Mouse (Mus musculus) kidney, embryonic 15.5 days (tissue): Measurements from ENCODE around the gene Smo. TPM values are rescaled to one million over a fixed set of nuclear protein-coding genes. Genes with fewer than 3 reads are reported as not detected.

Experiments
- ATAC-seq: fragments of 200-750 bp; cut with Nextera tagmentation; replicated peaks from 2 replicates; pipeline ENCODE4 v1.8.0; 2017; ENCODE audit warnings: moderate TSS enrichment; ENCODE audit not compliant: low FRiP score
- H3K27ac ChIP-seq: fragments of 300-500 bp; sonication (generic); 2 replicates; pipeline ENCODE4 v1.5.1; 2015; ENCODE audit warnings: mild to moderate bottlenecking, inconsistent platforms
- H3K27me3 ChIP-seq: fragments of 300-500 bp; sonication (generic); 2 replicates; pipeline ENCODE4 v1.6.1; 2015; ENCODE audit warnings: inconsistent platforms
- H3K36me3 ChIP-seq: fragments of 300-500 bp; sonication (generic); 2 replicates; pipeline ENCODE4 v1.6.1; 2015; ENCODE audit warnings: inconsistent platforms
- H3K4me1 ChIP-seq: fragments of 300-500 bp; sonication (generic); 2 replicates; pipeline ENCODE4 v1.6.1; 2015; ENCODE audit warnings: inconsistent platforms
- H3K4me2 ChIP-seq: fragments of 300-500 bp; sonication (generic); 2 replicates; pipeline ENCODE4 v1.6.1; 2015; ENCODE audit warnings: moderate library complexity, mild to moderate bottlenecking, inconsistent platforms
- H3K4me3 ChIP-seq: fragments of 300-500 bp; sonication (generic); replicated peaks from 2 replicates; pipeline ENCODE4 v1.5.1; 2015; ENCODE audit warnings: mild to moderate bottlenecking, inconsistent platforms
- H3K9ac ChIP-seq: fragments of 300-500 bp; sonication (generic); 2 replicates; pipeline ENCODE4 v1.6.1; 2015; ENCODE audit warnings: mild to moderate bottlenecking, inconsistent platforms
- H3K9me3 ChIP-seq: fragments of 300-500 bp; sonication (generic); replicated peaks from 2 replicates; pipeline ENCODE4 v1.6.1; 2016; ENCODE audit warnings: inconsistent platforms
- WGBS: fragments of 180-500 bp; shearing (Covaris S2); methylation state at CpG from one replicate; pipeline ENCODE4 v1.1.7; 2015; ENCODE audit warnings: mixed read lengths; 5-methylcytosine and 5-hydroxymethylcytosine counted together
- polyA plus RNA-seq: library from polyadenylated mRNA; unstranded; fragments of >200 nt; fragmentation: Nextera tagmentation; extraction: Ambion mirVana; gene quantifications from 2 replicates; pipeline ENCODE4 v1.2.1, GENCODE M21; 2015

The Smo gene
- polyA plus RNA-seq = 50.7 and 55.0 TPM in 2 replicates

DNA sequence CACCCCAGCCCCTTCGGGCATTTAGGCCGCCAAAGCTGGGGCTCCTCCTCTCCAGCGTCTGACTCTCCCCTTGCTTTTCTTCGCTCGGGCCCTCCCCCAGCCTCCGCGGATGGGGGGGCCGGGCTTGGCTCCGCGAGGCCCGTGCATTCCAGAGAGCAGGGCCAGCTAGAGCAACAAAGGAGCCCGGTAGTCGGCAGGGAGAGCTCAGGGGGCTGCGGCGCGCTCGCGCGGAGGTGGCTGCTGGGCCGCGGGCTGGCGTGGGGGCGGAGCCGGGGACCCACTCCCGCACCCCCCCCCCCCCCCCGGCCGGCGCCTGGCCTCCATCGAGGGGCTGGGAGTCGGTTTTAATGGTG is at the start of gene Smo:
Gene Smo, plus strand, starts transcription at position 168 of the 353 bp plus-strand sequence.
- ATAC-seq = peak; percentile 98
- H3K4me2 ChIP-seq = peak within 1 kb of the TSS; percentile 76

DNA sequence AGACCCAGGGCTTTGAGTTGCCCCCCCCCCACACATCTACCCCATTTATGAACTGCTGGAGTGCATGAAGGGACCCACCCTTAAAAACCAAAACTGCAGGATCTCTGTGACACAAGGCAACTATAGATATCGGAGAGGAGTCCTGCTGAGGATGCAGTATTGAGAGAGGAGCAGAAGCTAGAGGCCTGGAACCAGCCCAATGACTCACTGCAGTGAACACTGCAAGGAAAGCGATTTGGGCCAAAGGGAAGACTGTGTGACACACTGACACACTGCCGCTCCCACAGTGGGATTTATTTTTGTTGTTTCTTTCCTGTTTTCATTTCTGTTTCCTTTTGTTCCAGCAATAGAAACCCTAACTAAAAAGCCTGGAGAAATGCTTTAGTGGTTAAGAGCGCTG is 49.4 kb upstream of the Smo start:
- WGBS = 72% methylated on average over 4 of the region's 4 CpGs
- ATAC-seq = no peak

More for the DNA sequence above, at the start of gene Smo:
- Histone ChIP-seq H3K9ac (peak within 1 kb of the TSS; percentile 99), H3K27ac (peak within 1 kb of the TSS; percentile 94), H3K27me3 (no peaks in the 10 kb centered on the region), H3K4me1 (peaks cover 29% of the 10 kb centered on the region), H3K36me3 (peaks cover 11% of the 10 kb centered on the region), H3K9me3 (no peaks in the 10 kb centered on the region), H3K4me3 (peak within 1 kb of the TSS; percentile 91)
- WGBS = under 1% methylated on average over 26 of the region's 30 CpGs

DNA sequence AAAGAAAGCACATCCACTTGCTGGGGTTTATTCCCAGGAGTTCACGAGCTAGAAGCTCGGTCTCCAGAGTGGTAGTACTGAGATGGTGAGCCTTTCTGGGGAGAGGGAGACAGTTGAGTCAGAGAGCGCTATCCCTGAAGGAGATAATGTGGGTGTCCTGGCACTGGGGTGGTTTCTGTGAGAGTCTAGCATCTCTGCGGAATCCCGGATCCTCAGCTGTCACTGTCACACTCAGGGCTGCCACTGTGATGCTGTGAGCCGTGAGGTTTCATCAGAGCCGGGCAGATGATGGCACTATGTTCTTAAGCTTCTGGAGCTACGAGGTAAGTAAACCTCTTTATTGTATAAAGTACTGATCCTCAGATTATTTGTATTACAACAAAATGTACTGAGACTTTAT is 45.8 kb upstream of the Smo start:
- H3K27ac ChIP-seq = no peak overlapping the region
- WGBS = 80% methylated on average over 8 of the region's 8 CpGs
- ATAC-seq = no peak
- H3K4me1 ChIP-seq = peaks cover 15% of the 10 kb centered on the region
- H3K9me3 ChIP-seq = no peaks in the 10 kb centered on the region
- no peak overlapping the region for H3K9ac ChIP-seq
- no peaks in the 10 kb centered on the region for H3K36me3 ChIP-seq
- H3K4me3 ChIP-seq = no peak overlapping the region
- H3K27me3 ChIP-seq = peaks cover 28% of the 10 kb centered on the region
- H3K4me2 ChIP-seq = no peak overlapping the region

More for the DNA sequence above, 49.4 kb upstream of the Smo start:
- Histone ChIP-seq H3K4me1 (peaks cover 8% of the 10 kb centered on the region; the same call in 1 of the 2 replicates), H3K27ac (no peak overlapping the region), H3K36me3 (no peaks in the 10 kb centered on the region), H3K27me3 (peaks cover 4% of the 10 kb centered on the region), H3K4me2 (no peak overlapping the region), H3K9me3 (no peaks in the 10 kb centered on the region), H3K9ac (no peak overlapping the region), H3K4me3 (no peak overlapping the region)

DNA sequence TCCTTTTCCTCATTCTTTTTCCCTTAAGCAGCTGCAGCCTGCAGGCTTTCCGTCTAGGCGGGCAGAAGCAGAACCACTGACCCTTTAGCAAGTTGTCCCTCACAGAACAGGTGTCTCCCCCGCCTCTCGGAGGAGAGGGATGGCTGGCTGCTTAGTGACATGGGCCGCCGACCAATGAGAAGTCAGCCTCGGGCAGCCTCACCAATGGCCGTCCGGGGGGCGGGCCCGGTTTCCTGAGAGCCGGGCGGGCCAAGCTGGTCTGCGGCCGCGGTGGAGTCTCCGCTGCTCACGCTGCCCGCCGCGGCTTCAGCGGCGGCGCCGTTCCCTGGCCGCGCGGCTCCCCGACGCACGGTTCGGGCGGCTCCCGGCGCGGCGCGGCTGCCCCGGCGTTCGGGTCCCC is 41.4 kb upstream of the Smo start, which contains the start of gene Tspan33:
Gene Tspan33, plus strand, starts transcription at position 270 of the 400 bp plus-strand sequence.
- Histone ChIP-seq H3K27me3 (peaks cover 39% of the 10 kb centered on the region), H3K9me3 (no peaks in the 10 kb centered on the region), H3K4me3 (peak within 1 kb of the TSS; percentile 76), H3K9ac (peak within 1 kb of the TSS; percentile 80), H3K27ac (peak within 1 kb of the TSS; percentile 69), H3K4me1 (peaks cover 19% of the 10 kb centered on the region), H3K36me3 (no peaks in the 10 kb centered on the region), H3K4me2 (peak within 1 kb of the TSS; percentile 88)
- ATAC-seq = peak; percentile 97
- under 1% methylated on average over 33 of the region's 41 CpGs for WGBS

DNA sequence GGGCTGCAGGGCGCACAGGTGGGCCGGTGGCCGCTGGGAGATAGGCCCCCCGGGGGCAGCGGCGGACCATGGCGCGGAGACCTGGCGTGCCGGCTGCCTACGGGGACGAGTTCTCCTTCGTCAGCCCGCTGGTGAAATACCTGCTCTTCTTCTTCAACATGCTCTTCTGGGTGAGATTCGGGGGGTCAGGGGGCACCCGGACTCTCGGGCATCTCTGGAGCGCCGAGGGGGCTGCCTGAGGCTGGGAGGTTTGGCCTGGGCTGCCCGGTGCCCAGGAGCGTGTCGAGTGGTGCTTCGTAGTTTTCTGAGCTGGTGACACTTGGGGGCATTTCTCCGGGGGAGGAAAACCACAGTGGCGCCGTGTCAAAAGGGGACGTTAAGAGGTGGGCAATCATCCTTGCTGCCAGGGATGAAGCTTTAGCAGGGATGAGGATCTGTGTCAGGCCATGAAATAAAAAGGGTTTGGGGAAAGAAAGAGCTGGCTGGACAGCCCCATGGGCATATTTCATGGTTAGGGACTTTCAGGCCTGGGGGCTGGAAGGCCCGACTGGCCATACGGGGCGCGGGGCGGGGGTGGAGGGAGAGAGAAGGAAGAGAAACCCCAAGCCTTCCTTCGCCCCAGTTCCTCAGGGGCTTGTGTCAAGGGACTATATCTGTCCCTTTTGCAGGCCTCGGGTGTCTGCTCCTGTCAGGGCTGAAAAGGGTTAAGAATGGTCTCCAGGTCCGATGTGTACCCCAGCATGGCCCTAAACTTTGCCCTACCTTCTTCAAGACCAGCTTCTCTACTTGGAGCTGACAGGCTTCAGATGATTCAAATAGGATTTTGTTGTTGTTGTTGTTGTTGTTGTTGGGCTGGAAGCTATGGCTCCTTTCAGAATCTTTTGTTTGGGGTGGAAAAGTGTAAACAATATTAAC is 40.7 kb upstream of the Smo start:
- peak overlapping the region; percentile 80 for H3K9ac ChIP-seq
- 7% methylated on average over 35 of the region's 35 CpGs for WGBS
- peak overlapping the region; percentile 69 for H3K27ac ChIP-seq

DNA sequence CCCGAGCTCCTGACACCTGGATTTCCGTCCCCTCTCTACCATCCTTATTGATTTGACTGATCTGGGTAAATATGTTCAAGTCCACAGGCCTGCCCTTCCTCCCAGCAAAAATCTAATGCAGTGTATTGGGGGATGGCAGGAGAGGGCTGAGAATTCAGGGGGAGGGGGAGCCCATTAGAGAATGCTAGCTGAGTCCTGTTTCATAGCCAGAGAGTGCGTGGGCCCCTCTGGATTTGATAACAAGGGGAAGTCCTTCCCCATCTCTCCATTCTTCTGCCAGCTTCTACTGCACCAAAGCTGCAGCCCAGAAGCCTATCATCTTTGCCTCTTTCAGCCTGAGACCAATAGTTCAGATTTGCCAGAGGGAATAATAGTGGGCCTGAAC is 40.0 kb upstream of the Smo start:
- H3K4me2 ChIP-seq = peak overlapping the region; percentile 88
- H3K27ac ChIP-seq = no peak overlapping the region
- peak overlapping the region; percentile 80; the same call in 1 of the 2 replicates for H3K9ac ChIP-seq
- no peaks in the 10 kb centered on the region for H3K9me3 ChIP-seq
- 67% methylated on average over 3 of the region's 3 CpGs for WGBS
- no peak for ATAC-seq
- H3K4me3 ChIP-seq = peak overlapping the region; percentile 76
- H3K36me3 ChIP-seq = no peaks in the 10 kb centered on the region
- H3K27me3 ChIP-seq = peaks cover 35% of the 10 kb centered on the region
- H3K4me1 ChIP-seq = peaks cover 19% of the 10 kb centered on the region

More for the DNA sequence above, 40.7 kb upstream of the Smo start:
- Histone ChIP-seq H3K36me3 (no peaks in the 10 kb centered on the region), H3K9me3 (no peaks in the 10 kb centered on the region), H3K4me1 (peaks cover 19% of the 10 kb centered on the region), H3K27me3 (peaks cover 39% of the 10 kb centered on the region), H3K4me3 (peak overlapping the region; percentile 76), H3K4me2 (peak overlapping the region; percentile 88)
- ATAC-seq = peak; percentile 24; the same call in 1 of the 2 replicates

DNA sequence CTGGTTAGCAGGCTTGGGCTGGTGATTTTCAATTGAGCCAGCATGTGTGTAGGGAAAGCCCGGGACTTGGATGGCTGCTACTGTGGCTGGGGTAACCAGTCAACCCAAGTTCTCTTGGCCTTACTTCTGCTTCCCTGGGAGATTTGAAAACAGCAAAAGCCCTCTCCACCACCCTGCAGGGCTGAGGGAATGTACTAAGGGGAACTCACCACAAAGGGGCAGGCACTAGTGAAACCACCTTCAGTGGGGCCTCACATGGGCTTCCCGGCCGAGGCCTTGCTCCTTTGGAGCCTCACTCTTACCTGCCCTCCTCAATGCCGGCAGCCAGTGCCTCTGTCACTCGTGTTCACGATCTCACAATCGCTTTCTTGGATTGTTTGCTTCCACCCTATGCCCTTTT is 39.3 kb upstream of the Smo start:
- H3K4me3 ChIP-seq = peak overlapping the region; percentile 76; the same call in 1 of the 2 replicates
- WGBS = 68% methylated on average over 7 of the region's 7 CpGs
- no peak overlapping the region for H3K4me2 ChIP-seq
- no peak for ATAC-seq
- no peak overlapping the region for H3K9ac ChIP-seq
- H3K27me3 ChIP-seq = peaks cover 34% of the 10 kb centered on the region
- H3K36me3 ChIP-seq = no peaks in the 10 kb centered on the region
- no peak overlapping the region for H3K27ac ChIP-seq
- peaks cover 19% of the 10 kb centered on the region for H3K4me1 ChIP-seq
- H3K9me3 ChIP-seq = no peaks in the 10 kb centered on the region

DNA sequence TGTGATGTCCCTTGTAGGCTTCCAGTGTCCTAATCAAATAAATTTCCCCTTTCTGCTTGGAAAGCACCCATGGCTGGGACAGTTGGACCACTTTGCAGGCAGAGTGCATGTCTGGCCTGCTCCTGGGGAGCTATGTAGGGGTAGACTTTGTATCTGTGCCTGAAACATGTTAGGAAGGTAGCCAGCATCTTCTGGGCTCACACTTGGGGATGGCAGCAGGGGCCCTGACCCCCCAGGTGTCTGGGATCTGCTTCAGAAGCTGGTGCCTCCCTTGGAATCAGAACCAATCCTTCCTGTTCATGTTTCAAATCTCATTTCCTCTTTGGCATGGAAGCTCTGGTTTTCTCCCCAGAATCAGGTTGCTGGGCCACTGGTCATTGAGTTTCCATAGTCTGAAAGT is 38.2 kb upstream of the Smo start:
- ATAC-seq = no peak
- Histone ChIP-seq H3K9me3 (no peaks in the 10 kb centered on the region), H3K4me3 (no peak overlapping the region), H3K4me2 (no peak overlapping the region), H3K36me3 (no peaks in the 10 kb centered on the region), H3K27ac (no peak overlapping the region), H3K4me1 (peaks cover 19% of the 10 kb centered on the region), H3K9ac (no peak overlapping the region), H3K27me3 (peaks cover 22% of the 10 kb centered on the region)

DNA sequence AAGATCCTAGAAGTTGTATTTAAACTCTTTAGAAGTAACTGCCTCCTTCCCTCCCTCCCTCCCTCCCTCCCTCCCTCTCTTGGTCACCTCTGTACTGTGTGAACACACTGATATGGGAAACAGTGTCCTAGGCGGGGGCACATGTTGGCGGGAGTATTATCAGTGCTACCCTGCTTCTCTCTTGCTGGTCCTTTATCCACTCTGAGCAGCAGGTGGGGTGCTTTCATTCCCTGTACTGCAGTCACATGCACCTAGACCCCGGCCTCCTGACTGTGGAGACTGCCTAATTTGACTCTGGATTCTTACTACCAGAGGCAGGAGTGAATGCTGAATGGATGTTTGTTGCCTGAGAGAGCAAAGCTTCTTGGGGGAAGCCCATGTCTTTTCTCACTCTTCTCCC is 37.8 kb upstream of the Smo start:
- no peak overlapping the region for H3K4me2 ChIP-seq
- H3K36me3 ChIP-seq = no peaks in the 10 kb centered on the region
- H3K9me3 ChIP-seq = no peaks in the 10 kb centered on the region
- peaks cover 19% of the 10 kb centered on the region for H3K4me1 ChIP-seq
- H3K9ac ChIP-seq = no peak overlapping the region
- peak; percentile 54 for ATAC-seq
- peaks cover 20% of the 10 kb centered on the region for H3K27me3 ChIP-seq
- H3K27ac ChIP-seq = no peak overlapping the region
- no peak overlapping the region for H3K4me3 ChIP-seq
- WGBS = 51% methylated on average over 3 of the region's 3 CpGs

DNA sequence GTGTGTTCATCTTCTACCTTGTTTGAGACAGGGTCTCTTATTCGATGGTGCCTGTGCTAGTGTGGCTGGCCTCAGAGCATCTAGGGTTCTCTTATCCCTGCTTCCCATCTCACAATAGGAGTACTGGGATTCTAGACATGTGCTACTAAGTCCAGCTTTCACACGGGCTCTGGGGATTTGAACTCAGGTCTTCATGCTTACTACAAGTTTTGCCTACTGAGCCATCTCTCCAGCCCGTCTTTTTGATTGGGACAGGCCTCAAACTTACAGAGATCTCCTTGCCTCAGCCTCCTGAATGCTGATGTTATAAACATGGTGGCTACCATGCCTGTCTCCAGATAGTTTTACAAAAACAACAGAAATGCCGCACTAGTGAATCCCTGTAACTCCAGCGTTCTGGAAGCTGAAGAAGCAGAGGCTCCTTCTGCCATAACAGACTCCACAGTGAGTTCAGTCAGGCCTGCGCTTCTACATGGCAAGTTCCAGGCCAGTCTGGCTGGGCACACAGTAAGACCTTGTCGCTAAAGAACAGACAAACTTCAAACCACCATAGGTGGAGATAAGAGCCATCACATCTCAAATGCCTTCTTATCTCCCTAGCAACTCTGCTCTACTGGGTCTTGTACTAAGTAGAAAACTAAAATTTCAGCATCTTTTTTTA is 36.1 kb upstream of the Smo start:
- H3K27ac ChIP-seq = no peak overlapping the region
- H3K36me3 ChIP-seq = no peaks in the 10 kb centered on the region
- no peaks in the 10 kb centered on the region for H3K9me3 ChIP-seq
- peaks cover 13% of the 10 kb centered on the region for H3K4me1 ChIP-seq
- H3K27me3 ChIP-seq = peaks cover 11% of the 10 kb centered on the region
- ATAC-seq = no peak
- H3K4me3 ChIP-seq = no peak overlapping the region
- WGBS = 85% methylated on average over 7 of the region's 7 CpGs
- no peak overlapping the region for H3K9ac ChIP-seq
- H3K4me2 ChIP-seq = no peak overlapping the region

DNA sequence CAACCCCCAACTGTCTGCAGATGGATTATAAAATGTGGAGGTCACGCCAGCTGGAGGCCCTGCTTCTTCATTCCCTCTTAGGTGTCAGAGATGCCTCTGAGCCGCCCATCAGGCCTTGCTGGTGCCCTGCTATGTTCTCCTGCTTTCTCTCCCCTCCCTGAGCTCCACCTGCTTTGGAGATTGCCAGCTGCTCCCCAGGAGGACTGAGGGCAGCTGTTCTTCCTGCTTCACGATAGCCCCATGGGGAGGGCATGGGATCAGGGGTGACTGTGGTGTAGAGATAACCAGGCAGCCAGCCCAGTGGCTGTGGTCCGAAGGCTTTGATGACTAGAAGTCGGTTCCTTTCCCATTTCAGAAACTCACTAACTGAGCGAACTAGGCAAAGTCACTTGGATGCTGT is 34.3 kb upstream of the Smo start:
- H3K4me2 ChIP-seq = no peak overlapping the region
- H3K4me1 ChIP-seq = no peaks in the 10 kb centered on the region
- H3K27ac ChIP-seq = no peak overlapping the region
- no peaks in the 10 kb centered on the region for H3K36me3 ChIP-seq
- no peaks in the 10 kb centered on the region for H3K9me3 ChIP-seq
- H3K27me3 ChIP-seq = no peaks in the 10 kb centered on the region
- H3K4me3 ChIP-seq = no peak overlapping the region
- no peak overlapping the region for H3K9ac ChIP-seq
- 64% methylated on average over 6 of the region's 6 CpGs for WGBS
- peak; percentile 78 for ATAC-seq

DNA sequence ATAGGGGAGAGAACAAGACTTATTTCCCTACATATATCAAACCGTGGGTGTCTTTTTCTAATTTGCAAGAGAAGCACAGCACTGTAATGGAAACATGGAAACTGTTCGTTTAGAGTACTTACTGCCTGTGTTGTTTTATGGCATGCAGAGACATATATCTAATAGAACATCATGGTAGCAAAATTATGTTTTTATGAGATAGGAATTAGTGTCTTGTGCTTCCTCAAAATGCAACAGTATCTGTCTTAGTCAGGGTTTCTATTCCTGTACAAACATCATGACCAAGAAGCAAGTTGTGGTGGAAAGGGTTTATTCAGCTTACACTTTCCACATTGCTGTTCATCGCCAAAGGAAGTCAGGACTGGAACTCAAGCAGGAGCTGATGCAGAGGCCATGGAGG is 33.2 kb upstream of the Smo start:
- Histone ChIP-seq H3K27ac (no peak overlapping the region), H3K4me3 (no peak overlapping the region), H3K9me3 (no peaks in the 10 kb centered on the region), H3K36me3 (no peaks in the 10 kb centered on the region), H3K4me2 (no peak overlapping the region), H3K9ac (no peak overlapping the region), H3K4me1 (no peaks in the 10 kb centered on the region), H3K27me3 (no peaks in the 10 kb centered on the region)
- ATAC-seq = no peak
- WGBS = 85% methylated on average over 3 of the region's 3 CpGs
